Mouse (Mus musculus) heart, adult 18-20 months (tissue): ENCODE data around the gene Cntn6. TPM values are rescaled to one million over a fixed set of nuclear protein-coding genes. Genes with fewer than 3 reads are reported as not detected.

ENCODE experiments used
- DNase-seq, 2 experiments: peaks; one replicate each; pipeline ENCODE4 v3.0.0; 2021 to 2022; ENCODE audit warnings: mixed read lengths in 1 of 2
- long read RNA-seq, 2 experiments: library from polyadenylated mRNA; stranded (forward); transcript quantifications; one replicate each; pipeline ENCODE4 v2.0.0; 2021
- total RNA-seq, 2 experiments: library from RNA; stranded (reverse); gene quantifications; 2 replicates each; pipeline ENCODE4 v1.2.3; 2021

Gene Cntn6
- not detected for total RNA-seq
- long read RNA-seq, experiment 1, result 0 reads
- long read RNA-seq, experiment 2, result 0 reads

GRCm38 (mm10) chr6:104492490-104493431, at the start of gene Cntn6:
Gene Cntn6, plus strand, starts transcription at chr6:104492790.
- DNase-seq, result no peak

DNA sequence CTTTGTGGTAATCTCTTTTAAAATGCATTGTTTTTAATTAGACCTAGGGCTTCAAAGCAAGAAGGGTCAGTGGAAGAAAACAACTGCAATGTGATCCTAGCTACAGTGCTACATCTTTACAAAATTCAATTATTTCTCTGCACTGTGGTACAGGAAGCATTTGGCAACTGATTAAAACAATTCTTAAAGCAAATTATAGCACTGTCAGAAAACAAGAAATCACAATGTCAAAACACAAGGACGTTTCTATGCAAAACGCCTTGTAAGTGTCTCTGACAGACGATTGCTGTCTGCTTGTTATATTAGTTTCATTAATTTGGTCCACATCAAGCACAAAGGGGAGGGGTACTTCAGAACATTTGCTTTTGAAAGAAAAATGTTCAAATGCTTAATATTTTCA, 48.9 kb upstream of the Cntn6 start:
- no peak for DNase-seq

DNA sequence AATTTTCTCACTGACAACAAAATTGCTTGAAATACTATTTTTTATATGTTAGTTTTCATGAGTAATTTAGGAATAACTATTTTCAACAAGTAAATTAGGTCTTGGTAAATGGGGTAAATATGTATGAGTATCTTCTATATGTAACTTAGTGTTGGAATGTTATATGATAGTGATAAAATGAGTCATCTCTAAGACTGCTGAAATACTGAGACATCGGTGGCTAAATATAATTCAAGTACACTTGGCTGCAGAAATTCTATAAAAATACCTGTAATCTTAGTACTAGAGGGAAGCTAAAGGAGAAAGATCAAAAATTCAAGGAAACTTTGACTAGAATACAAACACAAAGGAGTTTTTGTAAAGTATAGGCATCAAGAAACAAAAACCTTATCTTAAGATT, 21.9 kb upstream of the Cntn6 start:
- DNase-seq, result no peak

GRCm38 (mm10) chr6:104479242-104479641, 13.3 kb upstream of the Cntn6 start:
- no peak for DNase-seq

- DNase-seq, result no peak
Measured at GRCm38 (mm10) chr6:104493459-104493858, 869 bp downstream of the Cntn6 start.

DNA sequence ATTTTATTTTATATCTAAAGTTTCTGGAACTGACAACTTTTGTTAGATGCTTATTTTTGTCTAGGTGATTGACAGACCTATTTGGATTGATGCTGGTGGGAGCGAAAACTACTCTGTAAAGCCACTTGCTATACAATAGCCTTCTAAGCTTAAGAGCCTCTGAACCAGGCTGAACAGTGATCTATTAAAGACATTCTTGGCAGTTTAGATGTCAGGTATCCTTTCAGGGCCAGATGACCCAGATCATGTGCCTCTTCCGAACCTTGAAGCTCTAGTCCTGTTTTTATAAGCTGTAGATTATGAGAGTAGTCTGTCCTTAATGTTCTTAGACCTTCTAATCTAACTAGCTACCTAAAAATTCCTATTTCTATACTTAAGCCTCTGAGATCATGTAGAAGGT, 3.2 kb downstream of the Cntn6 start:
- DNase-seq, result no peak

DNA sequence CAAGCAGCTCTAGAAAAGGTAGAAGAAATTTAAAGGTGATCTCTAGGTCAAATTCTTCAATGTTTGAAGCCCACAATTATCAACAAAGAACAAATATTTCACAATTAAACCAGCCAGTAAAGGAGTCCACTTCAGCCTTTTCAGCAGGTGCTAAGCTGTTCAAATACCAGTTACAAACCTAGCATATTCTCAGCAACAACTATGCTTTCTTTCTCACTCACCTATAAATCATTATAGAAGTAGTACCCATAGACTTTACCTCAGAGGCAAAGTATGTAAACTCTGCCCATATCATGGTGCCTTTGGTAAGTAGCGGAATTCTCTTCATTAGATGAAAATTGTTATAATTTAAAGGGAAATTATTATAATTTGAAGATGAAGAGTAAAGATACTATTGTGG, 71.4 kb downstream of the Cntn6 start:
- DNase-seq, result no peak

DNA sequence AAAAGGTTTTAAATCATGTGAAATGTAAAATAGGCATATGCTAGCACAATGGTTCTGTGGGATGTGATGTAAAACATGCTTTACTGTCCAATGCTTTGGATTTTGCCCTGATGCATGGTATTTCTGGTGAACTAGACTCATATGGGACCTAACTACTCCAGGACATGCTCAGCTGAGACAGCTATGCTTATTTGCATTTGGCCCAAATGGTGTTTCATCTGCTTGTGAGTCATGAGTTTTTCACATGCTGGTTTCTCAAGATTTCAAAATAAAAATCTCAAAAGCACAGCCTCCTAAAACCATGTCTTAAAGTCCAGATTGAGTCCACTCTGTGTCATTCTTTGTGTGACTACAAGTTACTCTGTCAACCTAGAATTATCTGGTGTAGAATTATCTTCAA, 77.0 kb downstream of the Cntn6 start:
- DNase-seq, result no peak

DNA sequence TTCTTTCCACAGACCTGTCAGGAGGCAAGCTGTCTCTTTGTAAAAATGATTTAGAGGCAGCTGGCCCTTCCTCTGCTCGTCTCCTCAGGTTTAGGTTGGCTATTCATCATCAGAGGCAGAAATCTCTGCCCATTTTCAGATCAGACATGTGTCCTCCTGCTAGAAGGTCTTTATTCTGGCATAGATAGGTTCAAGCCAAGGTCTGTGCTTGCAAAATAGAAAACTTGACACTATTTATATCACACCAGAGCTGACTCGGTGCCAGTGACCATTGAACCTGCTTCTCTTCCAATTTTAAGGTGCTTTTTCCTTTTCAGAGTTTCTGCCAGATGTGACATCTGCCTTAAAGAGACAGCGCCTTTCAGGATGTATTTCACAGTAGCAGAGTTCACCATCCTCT, 95.4 kb downstream of the Cntn6 start:
- no peak for DNase-seq

- DNase-seq, result no peak
Measured at GRCm38 (mm10) chr6:104600838-104601397, 108.3 kb downstream of the Cntn6 start.

- DNase-seq, result no peak
Measured at GRCm38 (mm10) chr6:104602894-104603293, 110.3 kb downstream of the Cntn6 start.

DNA sequence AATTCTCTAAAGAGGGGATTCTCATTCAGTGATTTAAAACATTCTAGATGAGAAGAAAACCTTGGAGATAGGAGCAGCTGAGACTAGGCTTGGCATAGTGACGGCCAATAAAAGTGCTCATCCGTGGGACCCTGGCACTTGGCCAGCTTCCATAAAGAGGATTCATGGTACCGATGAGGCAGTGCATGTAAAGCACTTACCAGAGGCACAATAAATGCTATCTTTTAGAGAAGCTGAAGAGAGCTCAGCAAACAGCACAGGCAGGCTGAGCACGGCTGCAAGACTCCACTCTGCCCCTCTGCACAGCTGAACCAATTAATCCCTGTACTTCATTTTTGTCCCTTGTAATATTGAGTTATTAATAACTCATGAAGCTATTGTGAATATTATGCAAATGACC, 110.8 kb downstream of the Cntn6 start:
- DNase-seq, result no peak

DNA sequence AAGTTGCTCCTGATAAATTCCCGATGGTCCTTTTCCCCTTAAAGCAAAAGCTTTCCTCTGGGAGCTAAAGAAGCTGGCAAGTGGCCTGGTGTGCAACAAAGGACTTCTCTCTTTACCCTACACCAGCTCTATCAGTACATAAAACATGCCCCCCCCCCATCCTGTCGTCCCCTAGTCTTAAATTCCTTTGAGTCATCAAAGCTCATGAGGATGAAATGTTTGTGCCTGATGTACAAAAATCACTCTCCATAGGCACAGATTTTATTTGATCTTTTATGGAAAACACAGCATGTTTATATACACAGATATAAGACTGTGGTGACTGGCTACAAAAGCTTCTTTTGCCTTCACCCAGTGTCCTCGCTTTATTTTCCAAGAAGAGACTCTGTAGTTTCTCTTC, 112.6 kb downstream of the Cntn6 start:
- DNase-seq, result no peak

DNA sequence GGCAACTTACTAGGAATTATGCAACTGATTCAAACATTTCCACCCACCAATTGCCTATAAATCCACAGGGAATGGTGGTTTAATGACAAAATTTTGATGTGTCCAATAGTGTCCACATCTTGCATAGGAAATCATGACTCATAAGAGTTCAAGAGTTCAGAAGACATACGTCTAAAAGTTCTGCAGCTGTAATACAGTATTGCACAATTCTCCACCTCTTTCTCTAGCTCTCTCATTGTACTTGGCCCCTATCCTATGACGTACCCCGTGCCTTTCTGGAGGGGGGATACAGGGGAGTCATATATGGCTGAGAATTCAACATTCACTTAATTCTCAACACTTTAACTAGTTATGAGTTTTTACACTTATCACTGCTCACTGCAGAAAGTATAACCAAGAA, 160.9 kb downstream of the Cntn6 start:
- no peak for DNase-seq

- no peak for DNase-seq
Measured at GRCm38 (mm10) chr6:104668701-104669100, 176.1 kb downstream of the Cntn6 start.

DNA sequence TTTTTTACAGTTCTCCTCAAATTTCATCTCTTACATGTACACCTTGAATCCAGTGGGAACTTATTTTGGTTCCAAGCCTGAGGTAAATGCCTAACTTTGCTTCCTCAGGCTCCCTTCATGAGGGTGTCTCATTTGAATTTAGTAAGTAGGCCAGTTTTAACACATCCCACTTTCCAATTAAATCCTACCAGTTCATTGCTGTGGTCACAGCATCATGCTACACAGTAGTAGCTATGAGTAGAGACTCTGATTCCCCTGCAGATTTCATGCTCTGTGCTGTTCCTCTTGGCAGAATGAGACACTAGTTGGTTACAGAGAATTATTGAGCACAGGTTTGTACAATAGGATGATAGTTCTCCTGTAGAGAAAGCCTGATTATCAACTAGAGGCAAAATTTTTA, 181.7 kb downstream of the Cntn6 start:
- DNase-seq, result no peak

DNA sequence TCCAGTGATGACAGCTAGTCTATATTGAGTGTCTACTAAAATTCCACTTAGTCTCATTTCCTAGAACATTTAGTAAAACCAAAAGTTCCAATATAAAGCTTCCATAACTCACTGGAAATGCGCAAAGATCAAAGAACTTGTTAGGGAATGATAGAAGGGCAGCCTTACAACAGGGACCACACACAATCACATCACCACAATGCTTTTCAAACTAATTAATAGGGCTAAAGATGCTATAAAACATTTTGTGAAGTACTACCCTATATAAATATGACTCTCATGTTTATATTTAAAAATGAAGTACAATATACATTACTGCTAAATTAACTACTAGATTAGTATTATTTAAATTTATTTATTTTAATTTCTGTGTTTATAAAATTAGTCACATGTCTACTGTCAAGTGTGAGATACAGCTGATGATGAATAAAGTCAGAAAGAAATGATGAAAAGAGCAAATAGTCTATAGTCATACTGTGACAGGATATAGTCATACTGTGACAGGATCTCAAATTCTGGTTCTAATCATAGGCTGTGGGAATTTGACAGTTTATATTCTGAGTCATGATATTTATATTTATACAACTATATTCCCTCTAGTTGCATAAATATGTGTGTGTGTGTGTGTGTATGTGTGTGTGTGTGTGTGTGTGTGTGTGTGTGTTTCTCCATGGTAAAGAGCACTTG, 187.4 kb downstream of the Cntn6 start:
- no peak for DNase-seq

DNA sequence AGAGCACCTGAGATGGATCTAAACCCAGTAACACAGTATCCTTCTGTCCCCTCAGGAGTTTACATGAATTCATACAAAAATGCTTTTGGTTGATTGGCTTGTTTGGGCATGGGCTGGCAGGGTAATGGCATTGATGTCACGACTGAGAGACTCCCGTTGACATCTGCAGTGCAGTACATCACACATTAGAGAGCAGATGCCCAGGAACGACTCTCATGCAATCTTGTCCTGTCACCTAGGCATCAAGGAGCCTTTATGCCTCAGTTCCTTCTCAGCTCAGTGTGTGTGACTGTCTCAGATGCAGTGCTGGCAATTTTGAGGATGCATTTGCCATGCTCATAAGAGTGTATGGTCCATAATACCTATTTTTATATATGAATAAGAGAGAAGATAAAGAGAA, 195.4 kb downstream of the Cntn6 start:
- no peak for DNase-seq

DNA sequence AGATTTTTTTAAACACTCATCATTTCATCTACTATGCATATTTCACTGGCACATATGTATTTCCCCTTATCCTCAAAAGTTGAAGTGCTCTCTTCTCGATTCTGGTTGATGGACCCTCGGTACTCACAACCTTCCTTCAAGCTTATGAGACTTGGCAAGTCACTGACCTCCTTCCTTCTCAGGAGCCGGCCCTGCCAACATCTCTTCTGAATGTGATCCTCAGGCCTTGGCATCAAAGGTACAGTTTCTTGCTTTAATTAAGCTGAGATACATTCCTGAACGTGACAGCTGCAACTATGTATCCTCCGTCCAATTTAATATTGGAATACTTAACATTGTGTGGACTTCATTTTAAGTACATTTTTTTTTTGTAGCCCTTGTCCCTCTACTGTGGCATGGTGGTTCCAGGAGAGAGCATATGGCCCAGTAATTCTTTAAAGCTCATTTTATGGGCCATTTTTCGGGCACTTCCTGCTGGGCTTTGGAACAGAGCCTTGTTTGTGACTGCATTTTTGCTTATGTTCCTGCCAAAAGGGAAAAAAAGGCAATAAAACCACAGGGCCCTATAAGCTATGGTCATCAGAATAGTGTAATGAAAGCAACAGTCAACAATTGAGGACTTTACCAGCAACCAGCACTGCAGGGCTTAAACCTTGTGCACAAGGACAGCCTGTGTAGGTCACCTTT, 196.0 kb downstream of the Cntn6 start:
- DNase-seq, result no peak

DNA sequence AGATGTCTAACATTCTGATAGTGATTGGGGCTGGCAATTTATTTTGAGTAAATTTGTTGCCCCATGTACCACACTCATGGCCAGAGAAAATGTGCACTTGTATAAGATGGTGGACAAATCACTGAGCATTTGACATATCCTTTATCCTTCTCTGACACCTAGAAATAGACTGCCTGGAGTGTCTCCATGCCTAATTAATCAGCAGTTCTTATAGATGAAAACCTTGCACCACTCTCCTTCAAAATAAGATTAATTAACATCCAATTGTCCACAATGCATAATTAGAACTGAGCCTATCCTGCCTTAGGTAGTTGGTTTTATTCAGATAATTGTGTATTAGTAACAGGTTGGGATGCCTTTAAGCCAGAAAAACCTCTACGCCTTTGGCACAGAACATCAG, 236.0 kb downstream of the Cntn6 start:
- no peak for DNase-seq

GRCm38 (mm10) chr6:104734256-104734655, 241.7 kb downstream of the Cntn6 start:
- no peak for DNase-seq

DNA sequence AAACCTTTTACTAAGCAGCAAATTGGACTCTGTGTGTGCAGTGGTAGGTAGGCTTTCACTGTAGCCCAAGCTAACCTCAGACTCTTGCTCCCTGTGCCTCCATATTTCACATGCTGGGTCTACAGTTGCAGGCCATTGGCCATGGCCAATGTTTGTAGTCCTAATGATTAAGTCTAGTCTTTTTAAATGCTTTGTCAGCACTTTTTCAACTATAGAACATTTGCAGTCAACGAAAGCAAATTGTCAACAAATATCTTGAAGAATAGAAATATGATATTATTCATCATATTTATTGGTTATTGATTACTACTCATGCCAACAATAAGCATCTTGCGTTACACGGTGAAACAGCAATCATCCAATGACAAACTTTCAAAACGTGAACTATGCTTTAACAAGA, 246.4 kb downstream of the Cntn6 start:
- DNase-seq, result no peak

GRCm38 (mm10) chr6:104758125-104758524, 265.5 kb downstream of the Cntn6 start:
- DNase-seq, result no peak
